Mouse (Mus musculus) cerebellum, postnatal 14 days (tissue): ENCODE results near the gene Glis1.

ENCODE experiments used
- DNase-seq, 2 experiments: peaks; one replicate each; pipeline ENCODE4 v3.0.0; 2021; ENCODE audit warnings: mixed read lengths in 2 of 2

Glis1 gene

GRCm38 (mm10) chr4:107453141-107453984 is 19.0 kb downstream of the Glis1 start:
- peak; percentile 92 to 99 for DNase-seq

DNA sequence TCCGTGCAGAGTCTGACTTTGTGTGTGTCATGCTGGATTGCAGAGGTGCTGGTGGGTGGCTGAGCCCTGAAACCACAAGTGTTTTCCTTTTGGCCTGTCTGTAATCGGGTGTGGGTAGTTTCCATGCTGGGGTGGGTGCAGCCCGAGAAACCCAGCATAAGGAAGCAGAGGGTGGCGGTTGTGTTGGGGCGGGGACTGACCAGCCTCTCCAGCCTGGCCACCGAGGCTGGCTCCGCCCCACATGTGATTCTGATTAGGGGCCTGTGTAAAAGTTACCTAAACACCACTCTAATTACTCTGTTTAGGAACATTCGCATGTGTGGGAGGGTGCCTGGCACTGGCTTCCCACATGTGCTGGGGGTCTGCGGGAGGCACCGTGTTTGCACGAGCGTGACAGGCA is 23.2 kb downstream of the Glis1 start:
- DNase-seq, result no peak

DNA sequence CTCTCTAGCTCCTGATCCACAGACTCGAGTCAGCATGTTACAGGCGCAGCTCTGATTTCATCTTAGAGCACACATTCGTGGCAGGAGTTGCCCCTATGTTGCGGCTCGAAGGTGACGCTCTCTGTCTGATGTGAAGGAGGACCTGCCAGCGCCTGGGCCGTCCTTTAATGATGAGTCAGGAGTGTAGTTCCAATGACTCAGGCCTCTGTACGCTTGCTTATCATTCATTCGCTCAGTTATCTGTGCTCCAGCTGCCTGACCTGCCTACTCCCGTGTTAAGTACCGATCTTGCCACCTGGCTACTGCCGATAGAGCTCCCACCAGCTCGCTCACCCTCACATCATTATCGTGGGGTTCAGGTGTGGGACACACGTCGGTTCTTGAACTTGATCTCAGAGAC is 24.5 kb downstream of the Glis1 start:
- no peak for DNase-seq

GRCm38 (mm10) chr4:107459461-107459860 is 25.1 kb downstream of the Glis1 start:
- DNase-seq, result no peak

DNA sequence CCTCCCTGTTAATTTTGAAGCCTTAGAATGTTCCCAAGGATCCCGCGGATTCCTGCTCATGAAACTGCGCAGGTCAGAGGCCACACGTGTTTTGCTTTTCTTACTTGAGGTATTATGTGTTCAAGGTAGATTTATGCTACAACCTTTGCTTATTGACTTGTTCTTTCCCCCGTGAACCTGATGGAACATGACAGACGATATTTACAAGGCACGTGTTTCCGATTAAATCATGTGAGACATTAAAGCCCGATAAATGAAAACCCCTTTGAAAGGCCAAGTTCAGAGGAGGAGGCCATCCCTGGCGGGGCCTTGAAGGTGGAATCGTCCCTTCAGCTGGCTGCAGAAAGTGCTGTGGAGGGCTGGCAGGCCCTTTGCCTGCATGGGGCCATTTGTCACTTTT is 26.1 kb downstream of the Glis1 start:
- DNase-seq, result no peak

DNA sequence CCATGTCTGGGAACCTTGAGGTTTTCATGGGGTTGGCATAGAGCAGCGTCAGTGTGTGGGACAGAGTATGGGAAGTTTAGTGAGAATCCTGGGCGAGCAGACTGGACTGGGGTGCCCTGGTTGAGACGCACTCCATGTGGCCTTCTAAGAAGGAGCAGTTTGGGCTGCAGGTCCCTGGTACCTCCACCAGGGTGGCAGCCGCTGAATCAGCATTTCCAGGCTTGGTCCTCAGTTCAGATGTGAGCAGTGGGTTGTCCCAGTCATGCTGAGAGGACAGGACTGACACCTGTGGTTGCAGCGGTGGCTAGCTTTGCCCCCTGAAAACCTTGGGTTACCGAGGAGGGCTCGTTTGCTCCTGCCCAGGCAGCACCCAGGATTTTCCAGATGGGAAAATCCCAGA is 33.4 kb downstream of the Glis1 start:
- DNase-seq, result no peak

DNA sequence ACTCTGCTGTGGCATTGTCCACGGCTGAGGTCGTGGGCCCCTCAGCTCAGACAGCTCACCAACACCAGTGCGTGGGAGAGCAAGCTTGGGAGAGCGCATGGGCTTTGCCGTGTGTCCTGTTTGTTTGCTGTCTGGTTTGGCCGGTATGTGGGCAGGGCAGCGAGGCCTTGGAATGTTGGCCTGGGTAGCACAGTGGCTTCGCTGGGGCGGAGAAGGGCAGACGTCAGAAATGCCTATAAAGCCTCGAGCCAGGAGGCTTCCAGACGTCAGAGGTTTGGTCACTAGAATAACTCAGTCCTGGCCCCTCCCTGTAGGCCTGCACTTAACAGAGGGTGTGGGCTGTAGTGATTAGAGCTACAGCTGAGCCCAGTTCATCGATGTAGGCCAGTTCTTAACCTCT is 33.9 kb downstream of the Glis1 start:
- no peak for DNase-seq

- DNase-seq, result no peak
Measured at GRCm38 (mm10) chr4:107468768-107469167, 34.4 kb downstream of the Glis1 start.

DNA sequence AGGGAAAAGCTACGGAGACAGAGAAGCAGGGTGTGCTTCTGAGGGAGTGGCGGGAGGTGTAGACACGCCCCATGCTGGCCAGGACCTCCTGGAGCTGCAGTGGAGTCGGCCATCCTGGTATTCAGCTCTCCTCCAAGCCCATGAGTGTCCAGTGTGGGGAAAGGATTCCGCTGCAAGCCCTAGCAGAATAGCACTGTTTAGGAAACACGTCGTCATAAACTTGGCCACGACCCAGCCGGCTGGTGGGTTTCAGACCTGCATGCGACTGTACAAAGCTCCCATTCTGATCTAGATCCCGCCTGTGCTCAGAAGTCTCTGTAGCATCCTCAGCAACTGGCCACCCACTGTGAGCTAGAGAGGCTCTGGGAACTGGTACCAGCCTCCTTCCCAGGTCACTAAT is 41.9 kb downstream of the Glis1 start:
- peak; percentile 16 to 38 for DNase-seq

- no peak for DNase-seq
Measured at GRCm38 (mm10) chr4:107479015-107479414, 44.6 kb downstream of the Glis1 start.

DNA sequence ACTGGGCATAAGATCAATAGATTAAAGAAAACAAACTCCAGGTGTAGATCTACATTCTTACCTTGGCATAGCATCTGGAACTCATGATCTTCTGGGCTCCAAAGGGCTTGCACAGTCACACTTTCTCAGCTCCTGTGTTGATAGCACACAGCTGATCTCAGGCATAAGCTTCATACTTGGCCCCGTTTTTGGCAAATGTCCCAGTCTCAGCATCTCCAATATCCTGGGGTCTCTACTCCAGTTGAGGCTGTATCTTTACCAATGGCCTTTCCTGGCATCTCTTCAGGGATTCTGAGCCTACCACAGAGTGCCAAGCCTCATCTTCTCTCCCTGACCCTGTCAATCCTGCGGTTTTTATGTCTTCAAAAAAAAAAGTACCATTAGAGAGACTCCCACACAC is 48.1 kb downstream of the Glis1 start:
- DNase-seq, result peak; percentile 64 to 66

GRCm38 (mm10) chr4:107483556-107484220 is 49.3 kb downstream of the Glis1 start:
- DNase-seq, result peak; percentile 42

- DNase-seq, result peak; percentile 51 to 58
Measured at GRCm38 (mm10) chr4:107484221-107484575, 49.8 kb downstream of the Glis1 start.

- peak in 1 of 2 experiments; percentile 37 for DNase-seq
Measured at GRCm38 (mm10) chr4:107485903-107486302, 51.5 kb downstream of the Glis1 start.

DNA sequence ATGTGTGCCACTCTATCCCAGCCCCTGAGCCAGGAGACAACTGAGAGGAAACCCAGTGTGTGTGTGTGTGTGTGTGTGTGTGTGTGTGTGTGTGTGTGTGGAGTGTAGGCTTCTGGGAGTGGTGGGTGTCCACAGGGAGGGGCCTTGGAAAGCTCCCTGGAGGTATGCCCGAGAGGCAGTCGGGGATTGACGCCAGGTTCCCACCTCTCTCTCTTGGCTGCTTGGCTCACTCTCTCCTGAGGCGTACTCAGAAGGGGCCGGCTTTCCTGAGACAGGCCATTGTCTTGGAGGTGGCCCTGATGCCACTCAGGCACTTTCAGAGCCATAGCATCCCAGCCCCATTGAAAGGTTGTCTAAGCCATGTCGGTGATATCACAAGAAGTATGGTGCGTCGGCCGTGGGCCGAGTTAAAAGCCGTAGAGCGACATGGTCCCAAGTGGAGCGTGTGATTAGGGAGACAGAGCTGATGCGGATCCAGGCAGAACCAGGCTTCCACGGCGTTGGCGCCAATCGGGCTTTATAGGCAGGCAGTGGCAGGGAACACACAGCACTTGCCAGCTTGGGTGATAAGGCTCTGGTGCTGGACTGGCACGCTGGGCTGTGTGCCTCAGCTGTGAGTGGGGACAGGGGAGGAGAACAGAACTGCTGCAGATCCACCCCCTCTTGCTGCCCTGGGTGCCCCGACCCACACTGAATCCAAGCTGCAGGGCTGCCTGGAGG is 54.9 kb downstream of the Glis1 start:
- peak; percentile 25 to 43 for DNase-seq

GRCm38 (mm10) chr4:107492991-107493390 is 58.6 kb downstream of the Glis1 start:
- no peak for DNase-seq

DNA sequence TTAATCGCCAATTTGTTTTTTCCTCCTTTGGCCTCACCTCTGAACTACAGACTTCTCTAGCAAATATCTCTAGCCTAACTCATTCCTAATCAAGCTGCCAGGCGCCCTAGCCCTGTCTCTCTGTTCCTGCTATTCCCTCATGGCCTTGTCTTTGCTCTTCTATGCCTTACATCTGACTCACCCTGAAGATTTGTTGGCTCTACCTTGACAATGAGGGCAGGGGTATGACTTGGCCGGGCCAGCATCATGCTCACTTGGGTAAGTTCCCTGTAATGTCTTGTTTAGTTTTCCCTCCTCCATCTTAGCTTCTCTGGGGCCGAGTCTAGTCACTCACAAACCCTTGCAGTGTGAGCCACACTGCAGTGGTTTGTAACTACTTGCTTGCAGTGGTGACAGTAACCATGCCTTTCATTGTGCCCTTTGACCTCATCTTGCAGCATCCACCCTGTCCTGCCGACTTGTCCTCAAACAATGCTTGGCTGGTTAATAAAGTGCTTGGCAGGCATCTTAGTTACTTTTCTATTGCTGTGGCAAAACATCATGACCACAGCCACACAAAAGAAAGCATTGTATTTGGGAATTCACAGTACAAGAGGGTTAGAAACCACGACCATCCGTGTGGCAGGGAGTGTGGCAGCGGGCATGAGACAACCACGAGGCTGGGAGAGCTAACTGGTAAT is 61.5 kb downstream of the Glis1 start:
- DNase-seq, result no peak

DNA sequence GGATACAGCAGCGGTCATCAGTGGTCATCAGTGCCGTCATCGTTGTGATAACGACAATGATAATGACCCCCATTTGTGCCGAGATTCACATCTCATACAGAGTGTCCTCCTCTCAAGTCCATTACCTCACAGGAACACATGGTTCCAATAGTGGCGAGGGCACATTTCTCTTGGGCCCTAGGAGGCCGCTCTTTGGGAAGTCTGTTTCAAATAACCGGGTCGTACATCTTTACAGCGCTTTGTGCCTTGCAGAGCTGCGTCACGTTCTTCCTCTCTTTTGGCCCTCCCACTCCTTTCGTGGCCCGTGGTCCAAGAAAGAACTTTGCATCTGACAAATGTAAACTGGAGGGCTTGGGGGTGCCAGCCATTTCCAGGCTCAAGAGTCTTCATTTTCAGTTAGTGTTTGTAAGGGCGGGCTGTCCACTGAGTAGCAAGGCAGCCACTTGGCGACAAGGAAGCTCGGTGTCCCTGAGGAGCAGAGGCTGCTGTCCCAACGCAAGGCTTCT is 63.1 kb downstream of the Glis1 start:
- DNase-seq, result no peak

DNA sequence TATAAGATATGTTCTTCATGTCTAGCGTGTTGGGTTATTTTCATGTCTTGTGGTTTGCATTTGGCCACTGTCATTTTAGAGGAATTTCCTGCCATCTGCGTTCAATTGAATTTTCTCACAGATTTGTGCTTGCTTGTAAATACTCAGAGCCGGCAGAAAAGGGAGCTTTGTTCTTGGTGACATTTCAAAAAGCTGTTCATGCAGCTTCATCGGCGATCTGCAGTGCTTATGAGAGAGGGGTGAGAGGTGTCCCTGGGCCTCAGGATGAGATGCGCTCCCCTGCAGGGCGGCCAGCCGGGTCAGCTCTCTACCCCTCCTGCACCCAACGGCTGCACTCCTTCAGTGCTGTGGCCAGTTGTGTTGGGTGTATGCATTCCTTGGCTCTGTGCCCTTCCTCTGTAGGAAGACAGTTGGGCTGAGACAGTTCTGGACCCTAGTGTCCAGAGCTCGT is 68.2 kb downstream of the Glis1 start:
- no peak for DNase-seq

- no peak for DNase-seq
Measured at GRCm38 (mm10) chr4:107514981-107515380, 80.6 kb downstream of the Glis1 start.

DNA sequence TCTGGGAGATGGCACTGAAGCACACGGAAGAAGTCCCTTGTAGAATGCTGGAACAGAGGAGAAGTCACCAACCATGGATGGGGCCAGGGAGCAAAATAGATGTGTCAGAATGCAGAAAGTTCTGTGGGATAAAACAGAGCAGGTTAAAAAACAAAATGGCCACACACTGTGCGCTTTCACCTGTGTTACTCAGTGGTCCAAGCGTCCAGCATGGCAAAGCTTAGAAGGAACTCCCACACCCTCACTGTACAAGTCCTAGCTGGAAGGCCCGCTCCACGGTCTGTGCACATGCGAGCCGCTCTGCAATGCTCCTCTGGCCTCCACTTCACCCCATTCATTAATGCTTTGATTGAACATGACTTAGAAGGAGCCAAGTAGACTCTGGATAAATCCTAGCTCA is 81.2 kb downstream of the Glis1 start:
- DNase-seq, result no peak

- DNase-seq, result peak in 1 of 2 experiments; percentile 2
Measured at GRCm38 (mm10) chr4:107518766-107519165, 84.4 kb downstream of the Glis1 start.

- peak in 1 of 2 experiments; percentile 0 for DNase-seq
Measured at GRCm38 (mm10) chr4:107520071-107520470, 85.7 kb downstream of the Glis1 start.
